Mouse (Mus musculus): ENCODE measurements around the gene Igtp. TPM values are rescaled to one million over a fixed set of nuclear protein-coding genes. Genes with fewer than 3 reads are reported as not detected.

Igtp gene
- total RNA-seq, 2 experiments from 2014 or later: 6.7 to 13.8 TPM

Other genes with a start within 250 kb of the Igtp start
- gene Larp1, start 190.5 kb upstream of the Igtp start, total RNA-seq (2021): 10 to 100 TPM; 97.6 to 98.8 TPM
- gene Gm12248, start 106.4 kb upstream of the Igtp start, total RNA-seq (2021): not detected
- gene Cnot8, start 95.4 kb upstream of the Igtp start, total RNA-seq (2021): 10 to 100 TPM; 32.2 to 33.1 TPM
- gene Gemin5, start 31.0 kb upstream of the Igtp start, total RNA-seq (2021): 1 to 10 TPM; 8.8 to 8.9 TPM
- 10 to 100 TPM; 44.2 to 47.3 TPM for gene Mrpl22, start 27.9 kb upstream of the Igtp start, total RNA-seq (2021)
- gene Irgm2, start 62 bp downstream of the Igtp start, total RNA-seq (2021): 10 to 100 TPM in 1 of 2 experiments, 1 to 10 TPM in 1; 7.9 to 13.9 TPM
- not detected for gene 4930438A08Rik, start 75.2 kb downstream of the Igtp start, total RNA-seq (2021)
- gene Zfp692, start 107.5 kb downstream of the Igtp start, total RNA-seq (2021): 1 to 10 TPM; 3.9 to 4.1 TPM
- gene Zfp672, start 130.8 kb downstream of the Igtp start, total RNA-seq (2021): 10 to 100 TPM; 33.2 to 45.7 TPM
- gene Sh3bp5l, start 131.2 kb downstream of the Igtp start, total RNA-seq (2021): 10 to 100 TPM; 22.4 to 23.3 TPM
- not detected for gene Lypd8, start 179.5 kb downstream of the Igtp start, total RNA-seq (2021)
- gene 1810065E05Rik, start 221.6 kb downstream of the Igtp start, total RNA-seq (2021): not detected
- not detected for gene Gm12253, start 233.0 kb downstream of the Igtp start, total RNA-seq (2021)

Measured in gastrocnemius, adult 18-20 months (tissue).